Mouse (Mus musculus) kidney, embryonic 14.5 days (tissue): ENCODE data around the gene Them4. TPM values are rescaled to one million over a fixed set of nuclear protein-coding genes. Genes with fewer than 3 reads are reported as not detected.
A peak's percentile ranks its signal among the peaks of the same experiment; 100 is the strongest.

Source experiments
- ATAC-seq: fragments of 200-750 bp; cut with Nextera tagmentation; 2 replicates; pipeline ENCODE4 v1.8.0; 2017; ENCODE audit warnings: moderate number of reproducible peaks, mild to moderate bottlenecking, moderate TSS enrichment, moderate library complexity; ENCODE audit not compliant: low FRiP score, low TSS enrichment
- H3K27ac ChIP-seq: fragments of 300-500 bp; sonication (generic); 2 replicates; pipeline ENCODE4 v1.5.1; 2014; ENCODE audit warnings: low read depth, mild to moderate bottlenecking, low read length, moderate library complexity, mixed read lengths
- H3K27me3 ChIP-seq: fragments of 300-500 bp; sonication (generic); 2 replicates; pipeline ENCODE4 v1.6.1; 2014; ENCODE audit warnings: mild to moderate bottlenecking, low read length; ENCODE audit not compliant: control insufficient read depth, insufficient read depth
- H3K36me3 ChIP-seq: fragments of 300-500 bp; sonication (generic); 2 replicates; pipeline ENCODE4 v1.6.1; 2014; ENCODE audit warnings: low read length, mixed read lengths; ENCODE audit not compliant: control insufficient read depth, insufficient read depth
- H3K4me1 ChIP-seq: fragments of 300-500 bp; sonication (generic); 2 replicates; pipeline ENCODE4 v1.6.1; 2014; ENCODE audit warnings: low read length, mixed read lengths; ENCODE audit not compliant: control insufficient read depth, insufficient read depth
- H3K4me2 ChIP-seq: fragments of 300-500 bp; sonication (generic); replicated peaks from 2 replicates; pipeline ENCODE4 v1.6.1; 2014; ENCODE audit warnings: low read depth, mild to moderate bottlenecking, low read length
- H3K4me3 ChIP-seq: fragments of 300-500 bp; sonication (generic); 2 replicates; pipeline ENCODE4 v1.5.1; 2014; ENCODE audit warnings: mild to moderate bottlenecking, low read length
- H3K9ac ChIP-seq: fragments of 300-500 bp; sonication (generic); 2 replicates; pipeline ENCODE4 v1.6.1; 2014; ENCODE audit warnings: low read depth, mild to moderate bottlenecking, low read length, moderate library complexity
- H3K9me3 ChIP-seq: fragments of 300-500 bp; sonication (generic); 2 replicates; pipeline ENCODE4 v1.6.1; 2016; ENCODE audit warnings: low read length; ENCODE audit not compliant: control insufficient read depth
- WGBS: fragments of 180-500 bp; shearing (Covaris S2); extraction: QIAGEN DNeasy Blood & Tissue Kit; methylation state at CpG from one replicate; pipeline ENCODE4 v1.1.7; 2014; 5-methylcytosine and 5-hydroxymethylcytosine counted together
- polyA plus RNA-seq: library from polyadenylated mRNA; unstranded; fragments of >200 nt; fragmentation: Nextera tagmentation; extraction: Ambion mirVana; gene quantifications from 2 replicates; pipeline ENCODE4 v1.2.1, GENCODE M21; 2014

Gene Them4
- polyA plus RNA-seq, 1 experiment from 2014 or later, result 10.2 TPM

- Histone ChIP-seq H3K4me3 (peak within 1 kb of the TSS; percentile 57), H3K4me1 (no peaks in the 10 kb centered on the region), H3K36me3 (no peaks in the 10 kb centered on the region), H3K9me3 (no peaks in the 10 kb centered on the region), H3K9ac (peak within 1 kb of the TSS; percentile 74), H3K4me2 (peak within 1 kb of the TSS; percentile 94), H3K27ac (no peak within 1 kb of the TSS), H3K27me3 (peaks cover 24% of the 10 kb centered on the region)
- 66% methylated on average over 7 of the region's 7 CpGs for WGBS
- no peak for ATAC-seq
Measured at GRCm38 (mm10) chr3:94362138-94362537, 52.2 kb downstream of the Them4 start, which contains the start of gene C2cd4d. Gene C2cd4d (plus strand): TSS chr3:94362438.

DNA sequence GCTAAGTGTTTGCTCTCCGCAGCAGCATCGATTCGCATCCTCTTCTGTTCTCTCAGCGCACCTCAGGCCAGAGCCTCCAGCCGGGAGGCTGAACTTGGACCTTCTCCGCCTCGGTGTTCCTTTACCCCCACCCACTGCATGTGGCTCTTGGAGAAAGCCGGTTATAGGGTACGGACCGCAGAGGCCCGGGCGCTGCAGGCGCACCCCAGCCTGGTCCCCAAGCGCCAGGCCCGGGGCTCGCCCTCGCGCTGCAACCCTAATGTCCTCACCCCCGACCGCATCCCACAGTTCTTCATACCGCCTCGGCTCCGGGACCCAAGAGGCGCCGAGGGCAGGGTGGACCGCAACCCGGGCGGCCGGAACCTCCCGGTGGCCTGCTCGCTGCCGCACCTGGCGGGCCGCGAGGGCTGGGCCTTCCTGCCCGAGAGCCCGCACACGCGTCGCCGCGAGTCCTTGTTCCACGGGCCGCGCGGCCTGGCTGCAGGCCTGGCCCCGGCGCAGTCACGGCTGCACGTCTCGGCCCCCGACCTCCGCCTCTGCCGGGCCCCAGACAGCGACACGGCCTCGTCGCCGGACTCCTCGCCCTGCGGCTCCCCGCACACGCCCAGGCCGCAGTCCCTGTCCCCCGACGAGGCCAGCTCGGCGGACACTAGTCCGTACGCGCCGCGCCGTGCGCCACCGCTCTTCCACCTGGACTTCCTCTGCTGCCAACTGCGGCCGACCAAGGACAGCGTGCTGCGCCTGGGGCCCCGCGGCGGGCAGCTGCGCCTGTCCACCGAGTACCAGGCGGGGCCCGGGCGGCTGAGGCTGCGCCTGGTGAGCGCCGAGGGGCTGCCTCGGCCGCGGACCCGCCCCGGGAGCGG lies 53.6 kb downstream of the Them4 start:
- ATAC-seq, result peak; percentile 70
- H3K9ac ChIP-seq, result peak overlapping the region; percentile 74
- H3K9me3 ChIP-seq, result no peaks in the 10 kb centered on the region
- H3K27me3 ChIP-seq, result peaks cover 24% of the 10 kb centered on the region
- WGBS, result 6% methylated on average over 94 of the region's 97 CpGs
- no peaks in the 10 kb centered on the region for H3K36me3 ChIP-seq
- H3K4me1 ChIP-seq, result no peaks in the 10 kb centered on the region
- H3K4me2 ChIP-seq, result peak overlapping the region; percentile 94
- peak overlapping the region; percentile 57 for H3K4me3 ChIP-seq
- H3K27ac ChIP-seq, result no peak overlapping the region

- peaks cover 24% of the 10 kb centered on the region for H3K27me3 ChIP-seq
- ATAC-seq, result peak; percentile 47
- 5% methylated on average over 18 of the region's 23 CpGs for WGBS
- peak overlapping the region; percentile 94 for H3K4me2 ChIP-seq
- H3K36me3 ChIP-seq, result no peaks in the 10 kb centered on the region
- peak overlapping the region; percentile 74 for H3K9ac ChIP-seq
- no peaks in the 10 kb centered on the region for H3K4me1 ChIP-seq
- H3K9me3 ChIP-seq, result no peaks in the 10 kb centered on the region
- peak overlapping the region; percentile 57 for H3K4me3 ChIP-seq
- H3K27ac ChIP-seq, result no peak overlapping the region
Measured at GRCm38 (mm10) chr3:94364154-94364526, 54.3 kb downstream of the Them4 start.

- H3K4me1 ChIP-seq, result no peaks in the 10 kb centered on the region; the same call in 1 of the 2 replicates
- H3K27me3 ChIP-seq, result peaks cover 24% of the 10 kb centered on the region
- no peak overlapping the region for H3K27ac ChIP-seq
- no peaks in the 10 kb centered on the region for H3K9me3 ChIP-seq
- no peaks in the 10 kb centered on the region for H3K36me3 ChIP-seq
- H3K9ac ChIP-seq, result no peak overlapping the region
- no peak overlapping the region for H3K4me3 ChIP-seq
- 9% methylated on average over 3 of the region's 3 CpGs for WGBS
- no peak for ATAC-seq
- H3K4me2 ChIP-seq, result no peak overlapping the region
Measured at GRCm38 (mm10) chr3:94366761-94367160, 56.9 kb downstream of the Them4 start.

GRCm38 (mm10) chr3:94367511-94367910 lies 57.6 kb downstream of the Them4 start:
- no peaks in the 10 kb centered on the region; the same call in 1 of the 2 replicates for H3K4me1 ChIP-seq
- no peak for ATAC-seq
- peaks cover 19% of the 10 kb centered on the region for H3K27me3 ChIP-seq
- no peaks in the 10 kb centered on the region for H3K9me3 ChIP-seq
- no peak overlapping the region for H3K4me2 ChIP-seq
- H3K27ac ChIP-seq, result no peak overlapping the region
- WGBS, result 77% methylated on average over 6 of the region's 6 CpGs
- H3K4me3 ChIP-seq, result no peak overlapping the region
- H3K9ac ChIP-seq, result no peak overlapping the region
- H3K36me3 ChIP-seq, result no peaks in the 10 kb centered on the region

- no peak for ATAC-seq
- Histone ChIP-seq H3K4me3 (no peak overlapping the region), H3K4me2 (no peak overlapping the region), H3K27ac (no peak overlapping the region), H3K36me3 (no peaks in the 10 kb centered on the region), H3K4me1 (peaks cover 4% of the 10 kb centered on the region; the same call in 1 of the 2 replicates), H3K9ac (no peak overlapping the region), H3K9me3 (no peaks in the 10 kb centered on the region), H3K27me3 (peaks cover 14% of the 10 kb centered on the region)
- WGBS, result 67% methylated on average over 6 of the region's 6 CpGs
Measured at GRCm38 (mm10) chr3:94368631-94369030, 58.7 kb downstream of the Them4 start.

GRCm38 (mm10) chr3:94369709-94370108 lies 59.8 kb downstream of the Them4 start:
- Histone ChIP-seq H3K36me3 (no peaks in the 10 kb centered on the region), H3K9me3 (no peaks in the 10 kb centered on the region), H3K9ac (no peak overlapping the region), H3K4me1 (peaks cover 7% of the 10 kb centered on the region), H3K27ac (no peak overlapping the region), H3K4me2 (no peak overlapping the region), H3K4me3 (no peak overlapping the region), H3K27me3 (0 out of 2 replicates have a peak, but pooled peaks cover 5% of the 10 kb centered on the region)
- ATAC-seq, result no peak
- WGBS, result 56% methylated on average over 2 of the region's 2 CpGs

- H3K27me3 ChIP-seq, result 0 out of 2 replicates have a peak, but pooled peaks cover 2% of the 10 kb centered on the region
- 5% methylated on average over 11 of the region's 11 CpGs for WGBS
- peak; percentile 33; the same call in 1 of the 2 replicates for ATAC-seq
- H3K4me2 ChIP-seq, result peak overlapping the region; percentile 28
- H3K9ac ChIP-seq, result no peak overlapping the region
- peaks cover 7% of the 10 kb centered on the region for H3K4me1 ChIP-seq
- no peak overlapping the region for H3K27ac ChIP-seq
- H3K4me3 ChIP-seq, result peak overlapping the region; percentile 0; the same call in 1 of the 2 replicates
- no peaks in the 10 kb centered on the region for H3K36me3 ChIP-seq
- H3K9me3 ChIP-seq, result no peaks in the 10 kb centered on the region
Measured at GRCm38 (mm10) chr3:94371637-94372036, 61.7 kb downstream of the Them4 start.

GRCm38 (mm10) chr3:94372038-94372437 lies 62.1 kb downstream of the Them4 start:
- no peak overlapping the region for H3K27ac ChIP-seq
- no peak overlapping the region; the same call in 1 of the 2 replicates for H3K4me3 ChIP-seq

More at GRCm38 (mm10) chr3:94372038-94372437, 62.1 kb downstream of the Them4 start:
- Histone ChIP-seq H3K36me3 (no peaks in the 10 kb centered on the region), H3K9me3 (no peaks in the 10 kb centered on the region), H3K27me3 (0 out of 2 replicates have a peak, but pooled peaks cover 2% of the 10 kb centered on the region), H3K4me2 (0 out of 2 replicates have a peak overlapping the region, but pooled peaks have one; percentile 28), H3K4me1 (peaks cover 7% of the 10 kb centered on the region), H3K9ac (no peak overlapping the region)
- no peak for ATAC-seq
- 0% methylated on average over 2 of the region's 3 CpGs for WGBS
